Mouse (Mus musculus) kidney, adult 2 months (tissue): ENCODE data around the gene Spocd1.

ENCODE experiments used
- CTCF ChIP-seq: fragments of 200-500 bp; conservative IDR thresholded peaks from 2 replicates; pipeline ENCODE4 v1.5.1; 2011; ENCODE audit warnings: low read depth, mild to moderate bottlenecking, control low read depth, low read length, moderate library complexity, mixed read lengths; ENCODE audit not compliant: insufficient read depth, insufficient read length
- POLR2A ChIP-seq: fragments of 200-500 bp; IDR thresholded peaks from one replicate; pipeline ENCODE4 v1.6.1; 2011; ENCODE audit warnings: low read depth, low read length, control low read depth

DNA sequence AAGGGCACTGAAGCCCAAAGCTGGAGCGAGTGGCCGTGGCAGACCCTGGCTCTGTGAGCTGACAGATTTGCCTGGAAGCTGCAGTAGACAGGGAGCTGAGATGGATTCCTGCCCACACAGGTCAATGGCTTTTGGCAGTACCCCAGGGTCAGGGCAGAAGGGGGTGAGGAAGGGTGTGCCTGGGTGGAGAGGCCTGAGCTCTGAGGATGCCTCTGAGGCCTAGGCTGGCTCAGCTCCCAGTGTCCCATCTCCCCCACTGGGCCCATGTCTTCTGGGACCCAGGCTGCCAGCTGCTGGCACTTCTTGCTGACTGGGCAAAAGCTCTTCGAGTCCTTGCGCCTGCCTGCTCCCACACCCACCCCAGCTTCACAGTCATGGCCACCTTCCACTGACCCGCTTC, 64.2 kb downstream of the Spocd1 start:
- TF ChIP-seq CTCF (no peak), POLR2A (no peak)
